Mouse (Mus musculus) gastrocnemius, adult 2 months (tissue): Measurements from ENCODE around the gene Rfc3. TPM values are rescaled to one million over a fixed set of nuclear protein-coding genes. Genes with fewer than 3 reads are reported as not detected.
"Not testable (repeated sequence)": the region's sequence is repeated elsewhere in the genome, so short reads cannot be mapped to it uniquely, and the experiment has no call there.

ENCODE experiments used
- DNase-seq: peaks from one replicate; pipeline ENCODE4 v3.0.0; 2022
- H3K27ac ChIP-seq: fragments of 200-600 bp; 2 replicates; pipeline ENCODE4 v1.8.1; 2022; ENCODE audit warnings: mild to moderate bottlenecking
- H3K4me3 ChIP-seq: fragments of 200-600 bp; 2 replicates; pipeline ENCODE4 v1.8.1; 2022; ENCODE audit warnings: mild to moderate bottlenecking, moderate library complexity
- CTCF ChIP-seq: fragments of 200-600 bp; IDR thresholded peaks from 2 replicates; pipeline ENCODE4 v1.8.1; 2022; ENCODE audit warnings: antibody characterized with exemption, mild to moderate bottlenecking, moderate library complexity
- intact Hi-C: fragments of 180-260 bp; cut with DNase I; formaldehyde crosslinking; loops from one replicate; pipeline ENCODE4 v1.15.1; 2025
- long read RNA-seq, 2 experiments: library from polyadenylated mRNA; stranded (forward); transcript quantifications; one replicate each; pipeline ENCODE4 v2.0.0; 2021
- total RNA-seq, 2 experiments: library from RNA; stranded (reverse); gene quantifications; 2 replicates each; pipeline ENCODE4 v1.2.3; 2021

The Rfc3 gene
- total RNA-seq = 1 to 10 TPM; 2.4 to 3.1 TPM
- long read RNA-seq, experiment 1, partial matches to known transcripts = 0 of 2 reads
- long read RNA-seq, experiment 1, other reads (novel, unspliced or antisense) = 2 of 2 reads
- long read RNA-seq, experiment 2, partial matches to known transcripts = 0 of 4 reads
- long read RNA-seq, experiment 2, other reads (novel, unspliced or antisense) = 1 of 4 reads

GRCm38 (mm10) chr5:151650700-151651410, at the start of gene Rfc3:
TSS of gene Rfc3 (minus strand) at chr5:151651242.
- intact Hi-C loops = no loop called here
- DNase-seq = peak; percentile 96
- TF ChIP-seq CTCF = peak; percentile 90

DNA sequence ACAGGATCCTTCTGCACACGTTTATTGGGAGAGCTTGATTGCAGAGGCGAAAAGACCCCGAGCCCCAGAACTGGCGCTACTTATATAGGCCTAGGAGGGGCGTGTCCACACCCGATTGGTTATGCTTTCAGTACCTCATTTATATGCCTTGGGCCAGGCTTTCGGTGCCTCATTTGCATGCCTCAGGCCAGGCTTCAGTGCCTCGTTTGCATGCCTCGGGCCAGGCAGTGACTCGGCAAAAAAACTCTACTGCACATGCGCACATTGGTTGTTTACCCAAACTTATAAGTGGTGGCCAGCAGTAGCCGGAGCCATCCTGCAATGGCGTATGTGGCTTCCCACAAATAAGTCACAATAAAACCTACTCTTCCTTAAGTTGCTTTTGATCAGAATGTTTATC, 42.6 kb upstream of the Rfc3 start:
- DNase-seq, H3K27ac ChIP-seq, H3K4me3 ChIP-seq, intact Hi-C loops: not testable (repeated sequence)

More at GRCm38 (mm10) chr5:151650700-151651410, at the start of gene Rfc3:
- H3K27ac ChIP-seq = peak within 1 kb of the TSS; percentile 81
- H3K4me3 ChIP-seq = peak within 1 kb of the TSS; percentile 83

- H3K27ac ChIP-seq = no peak overlapping the region
- peak; percentile 69 for TF ChIP-seq CTCF
- DNase-seq = peak; percentile 78
- peak overlapping the region; percentile 23; the same call in 1 of the 2 replicates for H3K4me3 ChIP-seq
- intact Hi-C loops = no loop called here
Measured at GRCm38 (mm10) chr5:151686606-151687525, 35.8 kb upstream of the Rfc3 start.

DNA sequence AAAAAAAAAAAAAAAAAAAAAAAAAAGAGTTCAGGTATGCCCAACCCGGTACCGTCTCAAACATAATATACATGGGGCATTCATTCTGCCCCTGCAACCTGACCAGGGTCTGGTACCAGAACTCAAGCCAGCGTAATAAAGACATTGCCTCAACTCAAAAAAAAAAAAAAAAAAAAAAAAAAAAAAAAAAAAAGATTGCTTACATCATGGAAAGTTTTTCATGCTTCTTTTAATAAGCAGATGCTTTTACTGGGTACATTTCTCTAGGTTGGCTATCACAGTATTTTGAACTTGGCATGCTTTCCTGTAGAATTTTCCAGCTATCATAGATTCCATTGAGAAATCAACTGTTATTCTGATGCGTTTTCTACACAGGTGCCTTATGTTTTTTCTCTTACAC, 11.2 kb upstream of the Rfc3 start:
- no peak for DNase-seq
- Histone ChIP-seq H3K27ac (no peak overlapping the region), H3K4me3 (no peak overlapping the region)
- no peak for TF ChIP-seq CTCF
- intact Hi-C loops = no loop called here

DNA sequence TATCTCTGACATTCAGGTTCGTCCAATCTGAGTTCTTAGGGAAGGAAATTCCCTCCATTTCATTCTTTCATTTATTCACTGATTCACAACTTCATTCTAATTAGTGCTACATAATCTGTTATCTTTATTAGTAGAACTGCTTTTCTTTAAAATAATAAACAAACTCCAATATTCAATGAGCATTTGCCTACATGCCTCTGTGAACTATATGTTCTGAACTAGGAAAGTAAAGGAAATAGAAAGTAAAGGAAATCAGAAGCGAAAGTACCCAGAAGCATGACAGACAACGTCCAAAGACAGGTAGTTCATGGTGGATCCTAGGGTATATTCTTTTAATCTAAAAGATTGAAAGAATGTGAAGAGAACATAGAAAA, 356 bp upstream of the Rfc3 start:
- intact Hi-C loops = no loop called here
- H3K27ac ChIP-seq = peak overlapping the region; percentile 81
- no peak for DNase-seq
- TF ChIP-seq CTCF = no peak
- H3K4me3 ChIP-seq = peak overlapping the region; percentile 83

GRCm38 (mm10) chr5:151644845-151645244, 6.2 kb downstream of the Rfc3 start:
- Histone ChIP-seq H3K4me3 (no peak overlapping the region), H3K27ac (no peak overlapping the region)
- no peak for DNase-seq
- intact Hi-C loops = no loop called here
- peak; percentile 49 for TF ChIP-seq CTCF

DNA sequence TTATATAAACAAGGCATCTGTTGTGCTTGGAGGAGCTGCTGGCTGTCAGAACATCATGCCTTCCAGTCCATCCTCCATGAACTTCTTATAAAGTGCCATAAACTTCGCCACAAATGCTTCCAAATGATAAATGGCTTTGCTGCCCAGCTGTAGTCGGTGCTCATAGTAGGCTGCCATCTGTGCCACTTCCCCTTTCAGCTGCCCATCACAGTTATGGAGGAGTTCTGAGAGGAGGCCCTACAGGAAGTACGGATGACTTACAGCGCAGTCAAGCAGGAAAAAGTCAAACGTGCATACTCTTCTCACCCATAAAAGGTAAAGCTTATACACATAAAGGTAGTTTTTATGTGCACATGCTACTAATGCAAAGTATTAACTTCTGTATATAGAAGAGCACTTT, 8.2 kb downstream of the Rfc3 start:
- no peak overlapping the region for H3K27ac ChIP-seq
- no peak overlapping the region for H3K4me3 ChIP-seq
- no peak for TF ChIP-seq CTCF
- intact Hi-C loops = no loop called here
- no peak for DNase-seq

DNA sequence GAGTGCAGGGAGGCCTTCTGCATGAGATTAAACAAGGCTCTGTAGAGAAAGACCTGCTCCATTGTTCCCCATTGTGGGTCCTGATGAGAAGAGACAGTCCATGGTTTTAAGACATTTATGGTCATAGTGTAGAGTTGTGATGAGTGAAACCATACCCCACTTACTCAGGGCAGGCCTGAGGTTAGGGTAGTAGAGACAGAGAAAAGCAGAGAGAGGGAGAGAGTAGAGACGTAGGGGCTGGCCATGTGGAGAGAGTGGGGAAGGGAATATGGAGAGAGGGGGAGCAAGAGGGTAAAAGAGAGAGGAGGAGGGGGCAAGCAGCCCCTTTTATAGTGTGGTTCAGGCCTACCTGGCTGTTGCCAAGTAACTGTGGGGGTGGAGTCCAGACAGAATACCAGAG, 8.9 kb downstream of the Rfc3 start:
- no peak overlapping the region for H3K27ac ChIP-seq
- intact Hi-C loops = no loop called here
- H3K4me3 ChIP-seq = no peak overlapping the region
- TF ChIP-seq CTCF = no peak
- DNase-seq = no peak

- TF ChIP-seq CTCF = no peak
- intact Hi-C loops = no loop called here
- no peak within 1 kb of the TSS for H3K27ac ChIP-seq
- H3K4me3 ChIP-seq = no peak within 1 kb of the TSS
- no peak for DNase-seq
Measured at GRCm38 (mm10) chr5:151605921-151606320, 45.1 kb downstream of the Rfc3 start, which contains the start of gene Vmn2r18. TSS of gene Vmn2r18 (minus strand) at chr5:151606021.

DNA sequence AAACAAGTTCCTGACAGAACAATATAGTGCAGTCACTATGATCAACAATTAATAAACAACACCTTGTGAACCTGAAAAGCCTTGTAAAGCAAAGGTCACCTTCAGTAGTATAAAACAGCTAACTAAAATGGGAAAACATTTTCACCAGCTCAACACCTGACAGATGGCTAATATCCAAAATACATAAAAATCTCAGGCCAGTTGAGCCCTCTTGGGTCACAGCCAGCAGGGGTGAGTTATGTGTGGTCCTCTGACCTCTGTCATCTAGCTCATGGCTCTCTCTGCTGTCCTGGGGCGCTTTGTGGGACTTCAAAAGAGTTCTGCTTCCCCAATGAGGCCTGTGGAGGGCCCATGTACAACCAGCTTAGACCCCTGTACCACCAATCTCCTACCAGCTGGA, 49.3 kb downstream of the Rfc3 start:
- TF ChIP-seq CTCF = no peak
- DNase-seq = no peak
- no peak overlapping the region for H3K27ac ChIP-seq
- H3K4me3 ChIP-seq = no peak overlapping the region
- intact Hi-C loops = no loop called here

Other genes with a start within 250 kb of the Rfc3 start
- 1 to 10 TPM; 1.1 to 1.3 TPM for gene Gm42906, start 223.1 kb downstream of the Rfc3 start, total RNA-seq
- not detected for gene Vmn2r18, start 45.2 kb downstream of the Rfc3 start, total RNA-seq